Mouse (Mus musculus): ENCODE data around the gene Rtn4ip1. TPM values are rescaled to one million over a fixed set of nuclear protein-coding genes. Genes with fewer than 3 reads are reported as not detected.
A peak's percentile ranks its signal among the peaks of the same experiment; 100 is the strongest.

Rtn4ip1 gene
- total RNA-seq, 2 experiments from 2014 or later: 19.5 to 37.1 TPM

DNA sequence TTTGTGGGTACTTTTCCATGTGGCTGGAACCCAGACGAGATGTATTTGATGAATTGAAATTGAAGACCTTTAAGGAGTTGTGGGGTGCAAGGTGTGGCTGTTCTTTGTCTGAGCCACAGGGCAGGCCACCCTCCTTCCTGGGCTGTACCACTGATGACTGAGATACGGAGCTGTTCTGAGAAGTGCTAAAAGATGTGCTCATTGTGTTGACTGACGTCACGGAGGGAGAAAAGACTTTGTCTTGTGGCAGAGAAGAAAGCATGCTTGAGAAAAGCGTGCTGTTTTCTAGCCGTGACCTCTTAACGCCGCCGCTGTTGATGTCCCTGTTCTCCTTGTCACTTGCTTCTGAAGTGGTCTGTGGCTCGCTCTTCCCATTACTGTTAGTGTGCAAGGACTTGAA lies 95.7 kb downstream of the Rtn4ip1 start:
- intact Hi-C loops (cut with DNase I): no loop called here
- Histone ChIP-seq H3K27ac (no peak overlapping the region), H3K4me3 (no peak overlapping the region)
- no peak for TF ChIP-seq CTCF (IDR thresholded peaks at IDR 0.05)
- DNase-seq: no peak

DNA sequence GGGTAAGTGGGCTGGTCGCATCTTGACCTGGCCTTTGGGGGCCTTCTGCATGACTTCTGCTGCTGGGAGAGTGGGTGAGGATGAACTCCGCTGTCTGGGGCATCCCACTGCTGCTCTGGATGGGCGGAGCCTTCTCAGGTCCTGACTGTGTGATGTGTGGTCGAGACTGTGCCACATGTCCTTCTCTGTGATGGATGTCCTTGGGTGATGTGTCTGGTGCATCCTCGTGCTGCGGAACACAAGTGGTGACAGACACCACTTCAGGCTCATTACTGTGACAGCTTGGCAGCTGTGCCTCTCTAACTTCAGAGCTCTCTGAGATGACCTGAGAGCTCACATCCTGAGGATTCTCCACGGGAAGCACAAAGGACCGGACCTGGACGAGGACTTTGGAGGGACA lies 96.4 kb downstream of the Rtn4ip1 start:
- Histone ChIP-seq H3K27ac (no peak overlapping the region), H3K4me3 (no peak overlapping the region)
- DNase-seq: no peak
- no peak for TF ChIP-seq CTCF (IDR thresholded peaks at IDR 0.05)
- intact Hi-C loops (cut with DNase I): no loop called here

DNA sequence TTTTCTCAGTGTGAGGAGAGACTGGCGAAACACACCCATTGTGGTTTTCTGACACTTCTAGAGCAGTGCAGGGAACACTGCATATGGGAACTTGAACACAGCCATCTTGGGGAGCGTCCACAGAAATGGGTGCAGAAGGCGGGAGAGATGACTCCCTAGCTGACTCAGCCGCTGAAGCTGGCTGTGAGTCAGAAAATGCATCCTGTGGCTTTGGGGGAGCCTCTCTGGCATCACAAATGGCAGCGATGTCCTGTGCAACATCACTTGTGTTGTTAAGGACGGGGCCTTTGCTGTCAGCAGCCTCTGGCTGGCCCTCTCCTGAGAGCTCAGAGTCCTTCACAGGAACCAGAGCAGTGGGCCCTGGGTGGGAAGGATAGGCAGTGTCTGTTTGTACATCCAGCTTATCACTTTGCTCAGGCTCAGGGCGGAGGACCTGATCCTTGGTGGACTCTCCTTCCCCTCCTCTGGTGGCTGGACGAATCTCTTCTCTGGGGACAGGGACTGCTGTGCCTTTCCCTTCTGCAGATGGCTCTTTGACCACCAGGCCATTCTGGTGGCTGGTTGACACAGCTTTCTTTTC lies 97.0 kb downstream of the Rtn4ip1 start:
- TF ChIP-seq CTCF (IDR thresholded peaks at IDR 0.05): no peak
- Histone ChIP-seq H3K27ac (no peak overlapping the region), H3K4me3 (no peak overlapping the region)
- intact Hi-C loops (cut with DNase I): no loop called here
- DNase-seq: no peak

DNA sequence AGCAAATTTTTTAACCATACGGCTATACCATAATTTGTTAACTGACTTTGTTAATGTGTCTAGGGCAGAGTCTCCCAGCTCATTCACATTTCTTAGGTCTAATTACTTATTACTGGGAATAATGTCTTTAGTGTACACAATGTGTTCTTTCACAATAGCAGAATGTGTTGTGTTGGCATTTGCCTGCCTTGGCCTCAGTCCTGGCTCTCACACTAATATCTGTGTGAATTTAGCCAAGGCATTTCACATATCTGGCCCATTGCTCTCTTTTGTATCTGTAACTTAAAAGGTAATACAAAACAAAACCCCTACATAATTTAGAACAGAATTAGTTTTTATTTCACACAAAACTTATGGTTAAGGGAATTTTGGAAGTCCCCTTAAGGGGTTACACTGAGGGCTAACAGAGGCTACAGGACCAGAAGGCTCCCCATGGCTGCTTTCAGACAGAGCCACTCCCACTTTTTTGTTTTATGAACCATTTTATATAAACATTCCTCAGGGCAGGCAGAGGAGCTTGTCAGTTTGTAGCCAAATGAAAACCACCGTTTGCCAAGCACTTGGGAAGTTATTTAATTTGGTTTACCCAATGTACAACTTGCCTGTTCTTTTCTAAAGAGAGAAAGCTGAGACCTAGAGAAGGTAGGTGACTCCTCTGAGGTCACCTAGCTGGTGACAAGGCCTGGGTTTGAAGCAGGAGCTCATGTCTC lies 98.7 kb downstream of the Rtn4ip1 start:
- no peak for TF ChIP-seq CTCF (IDR thresholded peaks at IDR 0.05)
- Histone ChIP-seq H3K4me3 (no peak overlapping the region), H3K27ac (no peak overlapping the region)
- no peak for DNase-seq
- intact Hi-C loops (cut with DNase I): no loop called here

DNA sequence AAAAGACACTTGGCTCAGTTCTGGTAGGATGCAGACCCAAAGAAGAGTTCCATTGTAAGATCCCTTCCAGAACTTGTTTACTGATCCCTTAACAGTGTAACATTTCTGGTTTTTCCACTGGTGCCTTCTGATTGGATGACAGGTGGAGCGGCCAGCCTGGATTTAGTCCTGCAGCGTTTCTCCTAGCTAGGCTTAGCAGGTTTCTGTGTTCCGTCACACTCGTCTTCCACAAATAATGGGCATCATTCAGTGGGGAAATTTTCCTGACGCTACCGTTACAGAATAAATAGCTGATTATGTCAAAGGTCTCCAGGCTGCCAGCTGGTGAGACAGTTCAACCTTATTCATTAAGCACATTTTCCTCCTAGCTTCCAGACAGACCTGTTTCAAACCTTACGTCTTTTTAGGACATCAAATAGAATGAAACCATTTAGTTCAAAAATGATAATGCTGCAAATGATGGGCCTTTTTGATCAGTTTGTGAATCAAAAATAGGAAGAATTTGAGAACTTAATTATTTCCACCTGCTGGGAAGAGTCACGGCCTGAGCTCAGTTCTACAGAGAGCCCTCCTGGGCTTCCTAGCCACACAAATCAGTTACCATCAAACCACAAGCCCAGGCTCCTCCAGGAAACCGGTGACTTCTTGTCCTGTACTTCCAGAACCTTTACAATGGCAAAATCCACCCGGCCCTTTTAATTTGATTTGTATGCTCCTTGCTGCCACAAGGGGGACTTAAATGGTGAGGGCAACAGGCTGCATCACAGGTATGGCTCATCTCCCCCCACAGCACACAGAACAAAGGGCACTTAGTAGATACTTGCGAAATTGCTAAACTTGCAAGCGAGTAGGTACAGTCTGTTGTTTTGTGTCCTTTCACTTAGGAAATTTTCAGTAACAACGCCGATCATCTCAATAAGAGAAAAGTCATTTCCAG lies 100.7 kb downstream of the Rtn4ip1 start:
- Histone ChIP-seq H3K4me3 (peak overlapping the region; percentile 94), H3K27ac (no peak overlapping the region)
- intact Hi-C loops (cut with DNase I): no loop called here
- no peak for DNase-seq
- TF ChIP-seq CTCF (IDR thresholded peaks at IDR 0.05): peak; percentile 55

DNA sequence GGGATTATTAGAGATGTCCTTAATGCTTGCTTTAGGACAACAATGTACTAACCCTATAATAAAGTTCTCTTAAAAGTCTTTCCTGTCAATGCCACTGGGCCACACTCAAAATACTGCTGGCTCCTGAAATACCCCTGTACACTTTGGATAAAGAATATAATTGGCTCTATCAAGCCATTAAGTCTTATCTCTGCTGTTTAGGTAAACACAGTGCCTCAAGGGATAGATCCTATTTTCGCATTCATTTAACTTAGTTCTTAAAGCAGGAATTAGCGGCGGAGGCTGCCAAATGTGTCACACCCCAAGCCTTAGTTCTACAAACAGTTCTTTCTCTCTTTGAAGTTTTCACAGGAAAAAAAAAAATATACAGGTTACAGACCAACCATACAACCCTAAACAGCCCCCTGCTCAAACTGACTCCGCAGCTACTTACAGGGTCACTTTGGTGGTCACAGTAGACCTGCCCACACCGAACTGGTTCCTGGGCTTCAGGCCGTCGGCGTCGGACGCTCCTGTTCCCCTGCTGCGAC lies 101.5 kb downstream of the Rtn4ip1 start:
- peak overlapping the region; percentile 87 for H3K27ac ChIP-seq
- DNase-seq: no peak
- intact Hi-C loops (cut with DNase I): no loop called here
- peak overlapping the region; percentile 94 for H3K4me3 ChIP-seq
- TF ChIP-seq CTCF (IDR thresholded peaks at IDR 0.05): no peak

DNA sequence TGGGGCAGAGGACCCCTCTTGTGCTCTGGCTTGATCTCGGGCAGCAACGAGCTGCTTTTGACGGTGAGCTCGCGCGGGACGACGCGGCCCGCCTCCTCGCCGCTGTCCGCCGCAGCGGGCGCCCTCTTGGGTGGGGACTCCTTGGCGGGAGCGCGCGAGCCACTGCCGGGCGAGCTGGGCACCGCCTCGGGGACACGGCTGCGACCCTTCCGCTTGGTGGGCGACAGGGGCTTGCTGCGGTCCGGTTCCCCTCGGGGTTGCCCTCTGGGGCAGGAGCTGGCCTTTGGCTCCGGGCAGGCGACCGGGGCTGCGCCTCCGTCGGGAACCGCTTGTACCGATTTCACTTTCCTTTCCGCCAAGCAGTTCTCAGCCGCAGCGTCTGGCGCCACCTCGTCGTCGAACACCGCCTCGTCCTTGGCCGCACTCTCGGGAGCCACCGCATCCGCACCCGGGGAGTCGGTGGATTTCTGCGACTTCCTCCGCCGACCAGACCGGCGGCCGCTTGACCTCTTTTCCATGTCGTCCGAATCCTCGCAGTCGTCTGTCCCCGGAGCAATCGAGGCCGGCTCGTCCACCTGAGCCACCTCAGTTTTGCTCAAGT lies 102.0 kb downstream of the Rtn4ip1 start:
- peak overlapping the region; percentile 87 for H3K27ac ChIP-seq

DNA sequence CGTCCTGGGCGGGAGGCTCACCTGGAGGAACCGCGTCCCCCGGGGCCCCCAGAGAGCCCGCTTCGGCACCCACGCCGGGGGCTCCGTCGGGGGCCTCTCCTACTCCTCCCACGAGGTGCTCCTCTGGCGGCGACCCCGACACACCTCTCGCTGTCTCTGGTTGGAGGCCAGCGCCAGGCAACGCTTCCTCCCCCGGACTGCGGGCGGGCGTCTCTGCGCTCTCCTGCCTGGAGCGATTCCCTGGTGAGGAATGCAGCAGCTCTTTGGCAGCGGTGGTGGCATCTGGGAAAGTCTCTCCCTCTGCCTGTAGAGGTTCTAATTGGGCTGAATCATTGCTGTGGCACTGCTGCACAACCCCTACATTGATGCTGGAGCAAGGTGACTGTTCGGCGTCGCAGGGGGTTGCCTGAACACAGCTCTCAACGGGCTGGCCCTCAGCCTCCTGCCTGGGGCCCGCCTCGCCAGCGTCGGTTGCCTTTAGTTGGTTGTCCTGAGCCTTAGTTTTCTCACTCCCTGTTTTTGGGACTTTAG lies 102.7 kb downstream of the Rtn4ip1 start:
- intact Hi-C loops (cut with DNase I): no loop called here
- Histone ChIP-seq H3K27ac (peak overlapping the region; percentile 87), H3K4me3 (peak overlapping the region; percentile 94)
- no peak for TF ChIP-seq CTCF (IDR thresholded peaks at IDR 0.05)
- peak; percentile 55 for DNase-seq

More for the DNA sequence above, 102.0 kb downstream of the Rtn4ip1 start:
- intact Hi-C loops (cut with DNase I): no loop called here
- TF ChIP-seq CTCF (IDR thresholded peaks at IDR 0.05): peak; percentile 45
- peak overlapping the region; percentile 94 for H3K4me3 ChIP-seq
- DNase-seq: peak; percentile 71

DNA sequence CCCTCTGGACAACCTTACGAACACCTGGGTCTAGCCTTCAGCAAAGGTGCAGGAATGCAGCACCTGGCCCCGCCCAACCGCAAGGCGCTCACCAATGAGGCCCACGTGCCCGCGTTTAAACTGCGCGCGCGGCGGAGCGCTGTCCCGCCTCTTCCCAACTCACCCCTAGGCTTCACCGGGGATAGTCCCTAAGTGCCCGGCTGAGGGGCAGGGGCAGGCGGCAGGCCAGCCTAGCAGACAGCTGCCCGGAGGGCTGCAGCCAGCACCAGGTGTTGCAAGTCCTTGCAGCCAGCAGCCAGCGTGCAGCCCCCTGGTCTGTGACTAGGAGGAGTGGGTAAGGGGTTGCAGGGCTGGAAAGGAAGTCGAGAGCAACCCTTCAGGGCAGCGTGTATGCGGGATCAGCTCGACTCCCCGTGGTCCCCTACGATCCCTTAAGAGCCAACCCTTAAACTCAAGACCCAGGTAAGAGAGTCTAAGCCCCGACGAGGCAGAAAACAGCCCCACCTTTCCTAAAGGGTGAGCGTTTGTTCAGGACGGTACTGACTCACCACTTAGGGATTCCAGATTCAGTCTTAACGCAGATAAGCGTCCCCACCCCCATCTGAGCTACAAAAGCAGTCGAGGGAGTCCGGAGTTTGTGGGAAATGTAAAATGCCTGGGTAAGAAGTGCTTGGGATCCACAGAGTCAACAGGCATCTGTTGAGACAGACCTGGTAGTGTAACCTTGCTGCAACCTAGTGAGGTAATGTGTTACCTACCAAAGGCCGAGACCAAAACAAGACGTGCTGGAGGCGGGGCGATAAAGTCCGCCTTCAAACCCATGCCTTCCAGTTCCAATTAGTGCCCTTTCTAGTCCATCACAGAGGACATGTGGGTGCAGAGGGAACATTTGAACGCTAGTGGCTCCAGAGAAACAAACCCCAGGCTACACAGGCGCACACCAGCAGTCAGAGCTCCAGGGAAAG lies 104.4 kb downstream of the Rtn4ip1 start:
- no peak overlapping the region for H3K27ac ChIP-seq
- intact Hi-C loops (cut with DNase I): no loop called here
- TF ChIP-seq CTCF (IDR thresholded peaks at IDR 0.05): no peak
- peak overlapping the region; percentile 62 for H3K4me3 ChIP-seq
- peak; percentile 49 for DNase-seq

Other genes starting within 250 kb of the Rtn4ip1 start
- 10 to 100 TPM; 13.0 to 19.5 TPM for gene Qrsl1, start 62 bp upstream of the Rtn4ip1 start, total RNA-seq (2021)
- 1 to 10 TPM; 1.0 to 1.3 TPM for gene Crybg1, start 247.0 kb downstream of the Rtn4ip1 start, total RNA-seq (2021)